Mouse (Mus musculus) stomach, postnatal 0 days (tissue): Measurements from ENCODE around the gene Slc4a11.

Experiments used
- CTCF ChIP-seq: IDR thresholded peaks from 2 replicates; pipeline ENCODE4 v1.5.1; 2016; ENCODE audit warnings: antibody characterized with exemption, low read depth, mild to moderate bottlenecking, moderate library complexity
- EP300 ChIP-seq: optimal IDR thresholded peaks from 2 replicates; pipeline ENCODE3; 2016; ENCODE audit warnings: antibody characterized with exemption

- TF ChIP-seq CTCF = no peak; the same call in 1 of the 2 replicates
- no peak for TF ChIP-seq EP300
These were observed 59.2 kb downstream of the Slc4a11 start for GRCm38 (mm10) chr2:130638101-130638611.
